Mouse (Mus musculus): Measurements from ENCODE around the gene Heca.
"Not testable (repeated sequence)": the region's sequence is repeated elsewhere in the genome, so short reads cannot be mapped to it uniquely, and the experiment has no call there.

The Heca gene

GRCm38 (mm10) chr10:17947960-17948730, at the start of gene Heca:
Gene Heca (minus strand): TSS chr10:17948067.
- peak; percentile 92 to 94 for DNase-seq

GRCm38 (mm10) chr10:17990576-17990975, 42.7 kb upstream of the Heca start:
- DNase-seq: no peak

- DNase-seq: no peak
These were observed 41.3 kb upstream of the Heca start for GRCm38 (mm10) chr10:17989136-17989535.

- no peak for DNase-seq
These were observed 40.1 kb upstream of the Heca start for GRCm38 (mm10) chr10:17987823-17988423.

- peak; percentile 8 to 37 for DNase-seq
These were observed 35.4 kb upstream of the Heca start for GRCm38 (mm10) chr10:17983313-17983712.

- DNase-seq: no peak
These were observed 18.2 kb upstream of the Heca start for GRCm38 (mm10) chr10:17966090-17966489.

- no peak for DNase-seq
These were observed 2.9 kb upstream of the Heca start for GRCm38 (mm10) chr10:17950761-17951160.

GRCm38 (mm10) chr10:17947175-17947906, 526 bp downstream of the Heca start:
- DNase-seq: peak; percentile 76 to 84

GRCm38 (mm10) chr10:17946799-17947174, 1.1 kb downstream of the Heca start:
- not testable (repeated sequence) for DNase-seq

GRCm38 (mm10) chr10:17946046-17946445, 1.8 kb downstream of the Heca start:
- DNase-seq: no peak

- DNase-seq: no peak
These were observed 14.2 kb downstream of the Heca start for GRCm38 (mm10) chr10:17933622-17934021.

- DNase-seq: no peak
These were observed 15.7 kb downstream of the Heca start for GRCm38 (mm10) chr10:17932131-17932530.

- no peak for DNase-seq
These were observed 16.7 kb downstream of the Heca start for GRCm38 (mm10) chr10:17931157-17931556.

- DNase-seq: peak in 1 of 2 experiments; percentile 6
These were observed 17.3 kb downstream of the Heca start for GRCm38 (mm10) chr10:17930445-17931083.

- no peak for DNase-seq
These were observed 22.7 kb downstream of the Heca start for GRCm38 (mm10) chr10:17925200-17925599.

GRCm38 (mm10) chr10:17924166-17924565, 23.7 kb downstream of the Heca start:
- no peak for DNase-seq

GRCm38 (mm10) chr10:17921381-17921780, 26.5 kb downstream of the Heca start:
- DNase-seq: no peak

- no peak for DNase-seq
These were observed 27.9 kb downstream of the Heca start for GRCm38 (mm10) chr10:17919971-17920370.

- no peak for DNase-seq
These were observed 28.8 kb downstream of the Heca start for GRCm38 (mm10) chr10:17919032-17919431.

- no peak for DNase-seq
These were observed 39.1 kb downstream of the Heca start for GRCm38 (mm10) chr10:17908731-17909130.

- DNase-seq: not testable (repeated sequence)
These were observed 41.5 kb downstream of the Heca start for GRCm38 (mm10) chr10:17906405-17906804.

- DNase-seq: no peak
These were observed 44.4 kb downstream of the Heca start for GRCm38 (mm10) chr10:17903449-17903848.

- DNase-seq: peak in 1 of 2 experiments; percentile 31
These were observed 67.1 kb downstream of the Heca start for GRCm38 (mm10) chr10:17880724-17881123.

All from kidney, postnatal 25 days (tissue).